Mouse (Mus musculus): Measurements from ENCODE around the gene Gm20738. TPM values are rescaled to one million over a fixed set of nuclear protein-coding genes. Genes with fewer than 3 reads are reported as not detected.
"Not testable (repeated sequence)": the region's sequence is repeated elsewhere in the genome, so short reads cannot be mapped to it uniquely, and the experiment has no call there.

Gene Gm20738
- not detected in 2 replicates for polyA plus RNA-seq (2015; fragmentation: Nextera tagmentation; extraction: Ambion mirVana)

GRCm38 (mm10) chrY:37957511-37957910 is at the start of gene Gm20738:
Gene Gm20738 (plus strand): TSS chrY:37957811.
- H3K36me3 ChIP-seq; H3K9me3 ChIP-seq; H3K27me3 ChIP-seq (replicated peaks); H3K9ac ChIP-seq; ATAC-seq (ENCODE audit: insufficient read depth, low FRiP score, low read depth); H3K4me2 ChIP-seq; H3K4me1 ChIP-seq; H3K4me3 ChIP-seq (replicated peaks); H3K27ac ChIP-seq: not testable (repeated sequence)
- 48% methylated on average over 3 of the region's 4 CpGs for WGBS

All from stomach, embryonic 15.5 days (tissue).